Mouse (Mus musculus) megakaryocyte progenitor cell, adult 5-6 weeks (primary cell): ENCODE data around the gene Fndc3b. TPM values are rescaled to one million over a fixed set of nuclear protein-coding genes. Genes with fewer than 3 reads are reported as not detected.
"Not testable (repeated sequence)": the region's sequence is repeated elsewhere in the genome, so short reads cannot be mapped to it uniquely, and the experiment has no call there.

ENCODE experiments used
- ATAC-seq: replicated peaks from 2 replicates; pipeline ENCODE4 v1.8.0; 2016; ENCODE audit warnings: mild to moderate bottlenecking, moderate TSS enrichment, inconsistent platforms; ENCODE audit not compliant: poor library complexity
- total RNA-seq, 2 experiments: library from RNA; stranded (forward) in 1 of 2; stranded (reverse) in 1 of 2; fragments of 157-497, 149-512 nt in 1 of 2; fragments of 200-1000 nt in 1 of 2; gene quantifications; 2 replicates each; pipeline versions ENCODE4 v1.2.3 to v1.2.4; 2015 to 2017

Fndc3b gene
- total RNA-seq, 2 experiments from 2014 or later = 14.2 to 40.6 TPM

- ATAC-seq = no peak
These were observed 278.1 kb downstream of the Fndc3b start for GRCm38 (mm10) chr3:27432981-27433380.

GRCm38 (mm10) chr3:27430621-27431263 lies 280.4 kb downstream of the Fndc3b start:
- no peak for ATAC-seq

GRCm38 (mm10) chr3:27427406-27427805 lies 283.7 kb downstream of the Fndc3b start:
- ATAC-seq = no peak

- no peak for ATAC-seq
These were observed 286.9 kb downstream of the Fndc3b start for GRCm38 (mm10) chr3:27424049-27424667.

GRCm38 (mm10) chr3:27422521-27422920 lies 288.6 kb downstream of the Fndc3b start:
- no peak for ATAC-seq

GRCm38 (mm10) chr3:27421980-27422379 lies 289.1 kb downstream of the Fndc3b start:
- no peak for ATAC-seq

- 0 out of 2 replicates have a peak, but pooled peaks have one; percentile 42 for ATAC-seq
These were observed 292.5 kb downstream of the Fndc3b start for GRCm38 (mm10) chr3:27418602-27419001.

GRCm38 (mm10) chr3:27416786-27417185 lies 294.3 kb downstream of the Fndc3b start:
- ATAC-seq = no peak

- ATAC-seq = no peak
These were observed 297.5 kb downstream of the Fndc3b start for GRCm38 (mm10) chr3:27413566-27413965.

- ATAC-seq = no peak
These were observed 299.8 kb downstream of the Fndc3b start for GRCm38 (mm10) chr3:27411286-27411685.

GRCm38 (mm10) chr3:27408564-27408963 lies 302.5 kb downstream of the Fndc3b start:
- ATAC-seq = peak; percentile 55

- ATAC-seq = no peak
These were observed 304.7 kb downstream of the Fndc3b start for GRCm38 (mm10) chr3:27406440-27406839.

- not testable (repeated sequence) for ATAC-seq
These were observed 310.1 kb downstream of the Fndc3b start for GRCm38 (mm10) chr3:27400996-27401395.

GRCm38 (mm10) chr3:27389923-27390322 lies 321.2 kb downstream of the Fndc3b start:
- no peak for ATAC-seq

- no peak for ATAC-seq
These were observed 326.3 kb downstream of the Fndc3b start for GRCm38 (mm10) chr3:27384836-27385235.

- ATAC-seq = no peak
These were observed 333.2 kb downstream of the Fndc3b start for GRCm38 (mm10) chr3:27377935-27378334.

- ATAC-seq = no peak
These were observed 336.7 kb downstream of the Fndc3b start for GRCm38 (mm10) chr3:27374396-27374795.

GRCm38 (mm10) chr3:27371725-27372650 lies 339.1 kb downstream of the Fndc3b start:
- ATAC-seq = peak; percentile 31; the same call in 1 of the 2 replicates

- no peak for ATAC-seq
These were observed 339.9 kb downstream of the Fndc3b start, which contains the start of gene Ghsr for GRCm38 (mm10) chr3:27371276-27371621. Gene Ghsr (plus strand): TSS chr3:27371351.

GRCm38 (mm10) chr3:27370582-27371275 lies 340.4 kb downstream of the Fndc3b start:
- ATAC-seq = no peak

- ATAC-seq = peak; percentile 68
These were observed 341.0 kb downstream of the Fndc3b start for GRCm38 (mm10) chr3:27370125-27370524.
